Mouse (Mus musculus): ENCODE results near the gene Maco1.

GRCm38 (mm10) chr4:134813406-134814228 is 39.5 kb downstream of the Maco1 start:
- TF ChIP-seq POLR2A (IDR thresholded peaks at IDR 0.05; ENCODE audit: extremely low read depth, insufficient read depth, low read length), result no peak
- no peak for TF ChIP-seq CTCF (IDR thresholded peaks at IDR 0.05; ENCODE audit: extremely low read depth, insufficient read depth, low read length)
